Mouse (Mus musculus) forebrain, embryonic 13.5 days (tissue): ENCODE data around the gene Arvcf. TPM values are rescaled to one million over a fixed set of nuclear protein-coding genes. Genes with fewer than 3 reads are reported as not detected.

Source experiments
- ATAC-seq: fragments of 200-750 bp; cut with Nextera tagmentation; 2 replicates; pipeline ENCODE4 v1.8.0; 2017
- H3K27ac ChIP-seq: fragments of 300-500 bp; sonication (generic); 2 replicates; pipeline ENCODE4 v1.5.1; 2015; ENCODE audit warnings: inconsistent platforms, mild to moderate bottlenecking, moderate library complexity
- H3K27me3 ChIP-seq: fragments of 300-500 bp; sonication (generic); 2 replicates; pipeline ENCODE4 v1.6.1; 2015; ENCODE audit warnings: mild to moderate bottlenecking, inconsistent platforms
- H3K36me3 ChIP-seq: fragments of 300-500 bp; sonication (generic); 2 replicates; pipeline ENCODE4 v1.6.1; 2015; ENCODE audit warnings: mild to moderate bottlenecking, inconsistent platforms; ENCODE audit not compliant: poor library complexity, severe bottlenecking
- H3K4me1 ChIP-seq: fragments of 300-500 bp; sonication (generic); 2 replicates; pipeline ENCODE4 v1.6.1; 2015; ENCODE audit warnings: inconsistent platforms
- H3K4me2 ChIP-seq: fragments of 300-500 bp; sonication (generic); 2 replicates; pipeline ENCODE4 v1.6.1; 2015; ENCODE audit warnings: inconsistent platforms, mild to moderate bottlenecking, moderate library complexity
- H3K4me3 ChIP-seq: fragments of 300-500 bp; sonication (generic); 2 replicates; pipeline ENCODE4 v1.5.1; 2015; ENCODE audit warnings: mild to moderate bottlenecking, inconsistent platforms
- H3K9ac ChIP-seq: fragments of 300-500 bp; sonication (generic); 2 replicates; pipeline ENCODE4 v1.6.1; 2015; ENCODE audit warnings: mild to moderate bottlenecking, inconsistent platforms
- H3K9me3 ChIP-seq: fragments of 300-500 bp; sonication (generic); replicated peaks from 2 replicates; pipeline ENCODE4 v1.6.1; 2016; ENCODE audit warnings: inconsistent platforms
- WGBS: fragments of 180-500 bp; shearing (Covaris S2); methylation state at CpG from one replicate; pipeline ENCODE4 v1.1.7; 2015; 5-methylcytosine and 5-hydroxymethylcytosine counted together
- microRNA counts: library from miRNA; unstranded; fragments of <30 nt; microRNA quantifications from one replicate; lab custom pipeline; 2016
- microRNA-seq: library from miRNA; unstranded; fragments of <30 nt; microRNA quantifications from one replicate; pipeline ENCODE4, GENCODE M21; 2016
- polyA plus RNA-seq: library from polyadenylated mRNA; unstranded; fragments of >200 nt; fragmentation: Nextera tagmentation; extraction: Ambion mirVana; gene quantifications from 2 replicates; pipeline ENCODE4 v1.2.1, GENCODE M21; 2015

Gene Arvcf
- polyA plus RNA-seq, 1 experiment from 2014 or later: 77.2 TPM

DNA sequence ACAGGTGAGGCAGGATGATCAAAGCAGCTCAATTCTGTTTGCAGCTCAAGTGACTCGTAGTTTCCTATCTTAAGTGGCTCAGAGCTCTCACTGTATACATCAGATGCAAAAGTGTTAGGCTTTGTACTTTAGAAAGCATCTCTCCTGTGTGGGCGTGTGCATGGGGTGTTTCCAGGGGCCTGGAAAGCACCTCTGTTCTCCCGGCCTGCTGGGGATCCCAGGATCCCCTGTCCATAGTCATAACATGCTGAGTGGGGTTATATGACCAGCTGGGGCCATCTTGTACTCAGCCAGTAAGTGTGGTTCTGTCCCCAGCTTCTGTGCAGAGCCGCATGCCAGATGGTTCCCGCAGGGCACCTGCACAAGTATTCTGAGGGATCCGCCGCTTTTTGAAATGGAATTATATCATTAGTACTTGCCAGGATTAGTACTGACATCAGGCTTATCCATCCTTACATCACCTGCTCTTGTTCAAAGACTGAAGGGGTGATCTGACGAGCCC lies 104.4 kb downstream of the Arvcf start:
- Histone ChIP-seq H3K9me3 (no peaks in the 10 kb centered on the region), H3K4me3 (no peak overlapping the region), H3K4me1 (no peaks in the 10 kb centered on the region), H3K27me3 (no peaks in the 10 kb centered on the region), H3K9ac (no peak overlapping the region), H3K27ac (0 out of 2 replicates have a peak overlapping the region, but pooled peaks have one; percentile 21), H3K36me3 (peaks cover 13% of the 10 kb centered on the region; the same call in 1 of the 2 replicates), H3K4me2 (no peak overlapping the region)
- 82% methylated on average over 8 of the region's 8 CpGs for WGBS
- 0 out of 2 replicates have a peak, but pooled peaks have one; percentile 16 for ATAC-seq

DNA sequence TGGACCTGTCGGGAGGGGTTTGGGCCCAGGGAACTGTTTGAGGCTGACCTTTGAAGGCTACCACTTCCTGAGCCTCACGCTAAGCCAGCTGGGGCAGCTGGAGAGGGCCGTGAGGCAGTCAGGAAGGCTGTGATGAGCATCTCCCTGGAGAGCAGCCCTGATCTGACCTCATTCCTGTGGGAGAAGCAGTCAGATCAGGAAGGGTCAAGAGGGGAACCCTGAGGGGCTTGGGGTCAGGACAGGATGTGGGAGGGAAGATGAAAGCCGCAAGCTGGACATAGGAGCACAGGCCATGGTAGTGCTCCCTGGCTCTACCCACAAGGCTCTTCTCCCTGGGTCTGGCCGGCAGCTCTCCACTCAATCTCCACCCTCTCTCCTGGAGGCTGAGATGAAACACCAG lies 105.9 kb downstream of the Arvcf start:
- no peak for ATAC-seq
- Histone ChIP-seq H3K27ac (no peak overlapping the region), H3K9me3 (no peaks in the 10 kb centered on the region), H3K4me1 (peaks cover 1% of the 10 kb centered on the region), H3K27me3 (no peaks in the 10 kb centered on the region), H3K36me3 (peaks cover 13% of the 10 kb centered on the region; the same call in 1 of the 2 replicates), H3K4me2 (no peak overlapping the region), H3K4me3 (no peak overlapping the region), H3K9ac (0 out of 2 replicates have a peak overlapping the region, but pooled peaks have one; percentile 23)
- WGBS: 68% methylated on average over 5 of the region's 5 CpGs

DNA sequence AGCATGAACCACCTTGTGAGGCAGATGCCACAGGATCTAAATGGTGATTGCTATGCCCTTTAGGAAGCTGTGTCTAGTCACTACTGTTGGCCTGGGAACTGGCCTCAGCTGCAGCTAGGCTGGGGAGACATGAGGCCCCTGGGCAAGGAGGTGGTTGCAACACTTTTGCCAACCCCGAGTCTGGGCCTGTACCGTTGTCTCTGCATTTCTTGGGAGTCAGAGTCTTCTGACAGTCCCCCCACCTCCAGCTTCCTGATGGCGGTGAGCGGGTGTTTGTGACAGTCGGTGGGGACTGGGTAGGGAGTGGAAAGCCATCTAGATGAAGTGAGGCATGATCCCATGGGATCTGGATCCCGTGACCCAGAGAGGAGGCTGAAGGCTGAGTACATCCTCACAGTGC lies 107.4 kb downstream of the Arvcf start:
- Histone ChIP-seq H3K27me3 (no peaks in the 10 kb centered on the region), H3K4me2 (no peak overlapping the region), H3K36me3 (peaks cover 13% of the 10 kb centered on the region; the same call in 1 of the 2 replicates), H3K4me1 (peaks cover 17% of the 10 kb centered on the region), H3K27ac (no peak overlapping the region), H3K9me3 (no peaks in the 10 kb centered on the region), H3K9ac (no peak overlapping the region), H3K4me3 (no peak overlapping the region)
- WGBS: 91% methylated on average over 6 of the region's 6 CpGs
- no peak for ATAC-seq

MicroRNAs encoded within 50 kb of the gene (microRNA counts, 519-probe panel; counts per million panel counts)
- microRNA mmu-miR-185 (lab: Ali Mortazavi, UCI): 4,042 counts per million, percentile 79 among the panel's probes with 10 or more counts

Small RNA genes within 50 kb of the gene (microRNA-seq; reads per million reads assigned to microRNA genes)
- gene Gm26219: not detected
- gene Mir185: 528 reads per million, percentile 71 among the genes with 10 or more reads in this experiment

Other genes with a start within 250 kb of the Arvcf start
- gene Rtn4r, start 220.5 kb upstream of the Arvcf start, polyA plus RNA-seq: 7.3 and 7.8 TPM in 2 replicates
- gene Ccdc188, start 130.3 kb upstream of the Arvcf start, polyA plus RNA-seq: 0.13 TPM in 1 of 2 replicates, not detected in the other
- 7.7 and 8.4 TPM in 2 replicates for gene Zdhhc8, start 113.0 kb upstream of the Arvcf start, polyA plus RNA-seq
- gene Trmt2a, start 99.5 kb upstream of the Arvcf start, polyA plus RNA-seq: 116 and 126 TPM in 2 replicates
- 726 and 766 TPM in 2 replicates for gene Ranbp1, start 99.5 kb upstream of the Arvcf start, polyA plus RNA-seq
- gene Gm49776, start 89.9 kb upstream of the Arvcf start, polyA plus RNA-seq: 2.5 and 7.6 TPM in 2 replicates
- 37.7 and 44.0 TPM in 2 replicates for gene Dgcr8, start 58.9 kb upstream of the Arvcf start, polyA plus RNA-seq
- 59.2 and 63.2 TPM in 2 replicates for gene Tango2, start 79 bp upstream of the Arvcf start, polyA plus RNA-seq
- 23.4 and 25.1 TPM in 2 replicates for gene Txnrd2, start 78.2 kb downstream of the Arvcf start, polyA plus RNA-seq
- gene Comt, start 78.7 kb downstream of the Arvcf start, polyA plus RNA-seq: 64.0 and 70.1 TPM in 2 replicates
- gene Gnb1l, start 150.5 kb downstream of the Arvcf start, polyA plus RNA-seq: 14.5 and 14.8 TPM in 2 replicates
- gene Rtl10, start 150.7 kb downstream of the Arvcf start, polyA plus RNA-seq: 3.6 TPM in 2 replicates
- 0.39 and 0.56 TPM in 2 replicates for gene Tbx1, start 242.5 kb downstream of the Arvcf start, polyA plus RNA-seq